Mouse (Mus musculus): Measurements from ENCODE around the gene Heatr3. TPM values are rescaled to one million over a fixed set of nuclear protein-coding genes. Genes with fewer than 3 reads are reported as not detected.
A peak's percentile ranks its signal among the peaks of the same experiment; 100 is the strongest.

Heatr3 gene
- polyA plus RNA-seq, 1 experiment, result 11.8 TPM

DNA sequence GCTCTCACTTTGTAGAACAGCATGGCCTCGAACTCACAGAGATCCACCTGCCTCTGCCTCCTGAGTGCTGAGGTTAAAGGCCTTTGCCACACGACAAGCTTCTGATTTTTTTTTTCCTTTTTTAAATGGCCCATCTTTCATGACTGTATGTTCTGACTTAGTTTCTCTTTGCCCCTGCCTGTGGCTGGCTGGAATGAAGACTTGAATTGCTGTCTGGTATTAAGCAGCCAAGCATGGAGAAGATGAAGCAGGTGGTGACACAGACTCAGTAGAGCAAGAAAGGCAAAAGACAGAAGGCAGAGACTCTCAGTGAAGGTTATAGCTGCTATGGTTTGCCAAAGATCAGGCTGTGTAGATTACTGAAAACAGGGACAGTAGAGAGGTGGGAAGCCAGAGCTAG, 45.5 kb downstream of the Heatr3 start:
- 73% methylated on average over 2 of the region's 2 CpGs for WGBS
- DNase-seq (ENCODE audit: low read depth, low spot score), result no peak

DNA sequence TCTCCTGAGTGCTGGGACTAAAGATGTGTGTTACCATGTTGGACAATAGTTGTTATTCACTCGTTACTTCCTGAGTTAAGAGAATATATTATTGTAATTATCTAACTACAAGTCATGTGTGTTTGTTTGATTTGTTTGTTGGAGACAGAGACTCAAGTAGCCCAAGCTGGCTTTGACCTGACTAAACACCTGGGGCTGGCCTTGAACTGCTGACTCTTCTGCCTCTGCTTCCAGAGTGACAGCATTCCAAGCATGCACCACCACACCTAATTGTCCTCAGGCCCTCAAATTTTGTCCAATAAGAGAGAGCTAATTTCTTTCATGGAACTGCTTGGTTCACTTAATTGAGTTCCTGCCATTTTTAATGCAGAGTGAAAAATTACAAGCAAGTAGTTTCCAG, 47.3 kb downstream of the Heatr3 start:
- 74% methylated on average over 1 of the region's 1 CpGs for WGBS
- DNase-seq (ENCODE audit: low read depth, low spot score), result no peak

- WGBS, result 85% methylated on average over 6 of the region's 6 CpGs
Measured at GRCm38 (mm10) chr8:88185716-88186115, 48.1 kb downstream of the Heatr3 start.

DNA sequence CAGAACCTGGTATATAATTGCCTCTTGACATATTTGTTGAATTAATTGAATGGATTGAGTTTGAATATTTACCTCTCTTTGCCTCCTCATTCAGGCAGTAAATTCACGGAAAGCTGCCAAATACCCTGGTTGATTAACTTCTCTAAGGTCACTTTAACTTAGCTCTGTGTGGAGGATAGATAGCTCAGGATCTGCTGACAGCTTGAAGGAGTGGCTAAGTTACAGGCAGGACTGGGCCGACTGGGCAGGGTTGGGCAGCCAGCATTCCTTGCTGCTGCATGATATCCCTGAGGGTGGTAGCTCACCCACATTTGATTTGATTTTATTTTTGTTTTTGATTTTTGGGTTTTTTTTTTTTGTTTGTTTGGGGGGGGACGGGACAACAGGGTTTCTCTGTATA, 59.7 kb downstream of the Heatr3 start:
- WGBS, result 41% methylated on average over 3 of the region's 3 CpGs
- DNase-seq (ENCODE audit: low read depth, low spot score), result no peak

More at GRCm38 (mm10) chr8:88185716-88186115, 48.1 kb downstream of the Heatr3 start:
- DNase-seq (ENCODE audit: low read depth, low spot score), result no peak

GRCm38 (mm10) chr8:88198551-88198944, 60.9 kb downstream of the Heatr3 start:
- WGBS, result under 1% methylated on average over 10 of the region's 10 CpGs
- no peak for DNase-seq (ENCODE audit: low read depth, low spot score)

DNA sequence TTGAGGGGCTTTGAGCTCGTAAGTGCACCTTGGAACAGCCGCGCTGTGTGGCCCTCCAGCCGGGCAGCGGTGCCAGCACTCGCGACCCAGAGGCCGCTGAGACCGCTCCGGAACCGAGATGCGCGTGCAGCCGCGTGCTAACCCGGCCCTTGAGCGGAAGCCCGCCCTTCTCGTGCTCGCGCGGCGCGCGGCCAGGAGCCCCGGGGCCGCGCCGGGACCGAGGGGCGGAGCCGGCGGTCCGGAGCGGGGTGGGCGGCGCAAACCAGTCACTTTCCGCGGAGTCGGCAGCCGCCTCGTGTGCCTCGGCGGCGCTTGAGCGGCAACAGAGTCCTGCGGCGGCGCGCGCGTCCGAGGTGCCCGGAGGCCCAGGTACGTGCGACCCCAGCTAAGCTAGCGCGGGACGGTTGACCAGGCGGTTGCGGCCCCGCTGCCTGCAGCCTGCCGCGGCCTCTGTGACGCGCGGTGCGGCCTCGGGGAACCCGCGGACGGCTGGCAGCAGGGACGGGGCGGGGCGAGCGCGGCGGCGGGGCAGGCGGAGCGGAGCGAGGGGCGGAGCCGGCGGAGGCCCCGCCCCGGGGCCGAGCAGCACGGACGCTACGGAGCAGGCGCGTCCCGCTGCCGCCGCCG, 61.4 kb downstream of the Heatr3 start, which contains the start of gene Tent4b:
Gene Tent4b, plus strand, starts transcription at position 269 of the 627 bp plus-strand sequence.
- peak; percentile 61 for DNase-seq (ENCODE audit: low read depth, low spot score)
- WGBS, result under 1% methylated on average over 88 of the region's 97 CpGs

DNA sequence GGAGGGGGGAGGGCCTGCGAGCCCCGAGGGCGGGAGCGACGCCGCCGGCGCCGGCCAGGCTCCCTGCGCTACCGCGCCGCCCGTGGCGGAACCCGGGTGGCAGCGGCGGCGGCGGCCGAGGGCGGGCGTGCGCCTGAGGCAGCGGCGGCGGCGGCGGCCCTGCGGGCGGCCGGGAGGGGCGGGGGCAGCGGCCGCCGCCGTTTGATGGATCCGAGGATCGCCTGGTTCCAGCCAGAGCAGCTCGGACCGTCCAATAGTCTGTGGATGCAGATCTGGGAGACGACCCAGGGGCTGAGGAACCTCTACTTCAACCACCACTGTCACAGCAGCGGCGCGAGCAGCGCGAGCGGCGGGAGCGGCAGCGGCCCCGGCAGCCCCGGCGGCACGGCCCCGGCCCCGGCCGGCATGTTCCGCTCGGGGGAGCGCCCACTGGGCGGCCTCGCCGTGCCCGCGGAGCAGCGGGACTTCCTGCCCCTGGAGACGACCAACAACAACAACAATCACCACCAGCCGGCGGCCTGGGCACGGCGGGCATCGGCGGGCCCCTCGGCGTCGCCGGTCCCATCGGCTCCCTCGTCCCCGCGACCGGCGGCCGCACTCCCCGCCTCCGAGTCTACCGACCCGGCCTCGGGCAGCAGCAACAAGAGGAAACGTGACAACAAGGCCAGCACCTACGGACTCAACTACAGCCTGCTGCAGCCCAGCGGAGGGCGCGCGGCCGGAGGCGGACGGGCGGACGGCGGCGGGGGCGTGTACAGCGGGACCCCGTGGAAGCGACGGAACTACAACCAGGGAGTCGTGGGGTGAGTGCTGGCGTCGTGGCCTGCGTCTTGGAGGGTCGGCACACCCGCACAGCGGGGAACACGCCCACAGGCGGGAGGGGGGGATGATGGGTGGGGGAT, 62.3 kb downstream of the Heatr3 start:
- under 1% methylated on average over 112 of the region's 117 CpGs for WGBS
- no peak for DNase-seq (ENCODE audit: low read depth, low spot score)

- 11% methylated on average over 10 of the region's 10 CpGs for WGBS
- no peak for DNase-seq (ENCODE audit: low read depth, low spot score)
Measured at GRCm38 (mm10) chr8:88200724-88201495, 63.3 kb downstream of the Heatr3 start.

DNA sequence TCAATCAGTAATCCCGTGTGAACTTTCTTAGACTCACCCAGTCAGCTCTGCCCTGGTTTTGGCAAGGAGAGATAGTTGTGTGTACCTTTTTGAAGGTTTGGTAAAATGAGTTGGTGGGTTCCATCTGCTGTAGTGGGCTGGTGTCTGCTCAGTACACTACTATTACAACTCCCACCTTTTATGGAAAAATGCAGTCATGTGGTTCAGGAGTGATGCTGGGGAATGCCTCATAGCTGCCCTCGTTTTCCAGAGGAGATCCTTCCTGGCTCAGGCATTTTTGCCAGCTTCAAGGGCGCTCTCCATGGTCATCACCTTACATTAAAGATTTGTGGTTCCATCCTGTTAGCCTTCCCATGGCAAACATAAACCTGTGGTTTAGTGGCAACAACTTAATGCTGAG, 64.0 kb downstream of the Heatr3 start:
- no peak for DNase-seq (ENCODE audit: low read depth, low spot score)
- 46% methylated on average over 3 of the region's 3 CpGs for WGBS

DNA sequence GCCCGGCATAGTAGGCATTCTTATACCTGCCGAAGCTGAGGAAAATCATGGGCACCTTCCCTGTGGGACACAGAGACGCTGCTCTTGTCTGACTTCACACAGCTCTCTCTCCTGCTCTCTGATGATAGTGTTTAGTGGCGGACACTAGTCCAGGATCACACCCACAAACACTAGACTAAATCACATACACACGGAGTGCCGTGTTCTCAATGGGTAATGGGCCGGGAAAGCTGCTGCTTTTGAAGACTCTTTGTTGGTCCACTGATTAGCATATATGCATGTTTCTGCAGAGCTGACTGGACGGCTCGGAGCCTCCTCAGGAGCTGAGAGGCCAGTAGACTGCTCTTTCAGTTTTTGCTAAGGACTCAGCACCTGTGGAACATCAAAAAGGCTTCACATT, 68.4 kb downstream of the Heatr3 start:
- WGBS, result 87% methylated on average over 9 of the region's 9 CpGs
- no peak for DNase-seq (ENCODE audit: low read depth, low spot score)

DNA sequence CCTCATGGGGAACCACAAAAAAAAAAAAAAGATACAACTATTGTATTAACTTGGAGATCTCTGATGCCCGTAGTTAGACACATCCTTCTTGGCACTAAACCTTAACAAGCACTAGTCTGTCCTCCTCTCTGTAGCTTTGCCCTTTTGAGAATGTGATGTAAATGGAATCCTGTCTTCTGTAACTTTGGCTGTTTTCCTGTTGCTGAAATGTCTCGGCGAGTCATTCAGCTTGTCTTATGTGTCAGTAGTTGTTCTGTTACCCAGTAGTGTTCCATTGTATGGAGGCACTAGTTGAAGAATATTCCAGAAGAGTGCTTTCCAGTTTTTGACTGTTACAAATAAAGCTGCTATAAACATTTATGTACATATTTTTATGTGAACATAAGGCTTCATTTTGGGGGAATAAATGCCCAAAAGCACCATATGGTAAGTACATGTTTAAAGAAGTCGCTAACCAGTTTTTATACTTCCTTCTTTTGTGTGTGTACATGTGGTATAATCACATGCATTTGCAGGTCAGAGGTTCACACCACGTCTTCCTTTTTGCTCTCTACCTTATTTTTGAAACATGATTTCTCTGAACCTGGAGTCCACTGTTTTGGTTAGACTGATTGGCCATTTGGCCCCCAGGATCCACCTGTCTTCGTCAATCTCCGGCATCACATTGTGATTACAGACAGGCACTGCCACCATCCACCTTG, 69.6 kb downstream of the Heatr3 start:
- DNase-seq (ENCODE audit: low read depth, low spot score), result no peak
- 72% methylated on average over 7 of the region's 7 CpGs for WGBS

GRCm38 (mm10) chr8:88209930-88210827, 72.5 kb downstream of the Heatr3 start:
- DNase-seq (ENCODE audit: low read depth, low spot score), result peak; percentile 36
- 67% methylated on average over 6 of the region's 6 CpGs for WGBS

- 48% methylated on average over 4 of the region's 4 CpGs for WGBS
- no peak for DNase-seq (ENCODE audit: low read depth, low spot score)
Measured at GRCm38 (mm10) chr8:88221353-88221752, 83.7 kb downstream of the Heatr3 start.

Other genes with a start within 250 kb of the Heatr3 start
- gene Zfp423, start 178.3 kb upstream of the Heatr3 start, polyA plus RNA-seq (2012; rRNA removed), result 2.1 and 2.4 TPM in 2 replicates
- gene Cnep1r1, start 19.1 kb upstream of the Heatr3 start, polyA plus RNA-seq (2012; rRNA removed), result 11.5 and 17.4 TPM in 2 replicates
- gene Tent4b, start 61.4 kb downstream of the Heatr3 start, polyA plus RNA-seq (2012; rRNA removed), result 10.8 and 22.0 TPM in 2 replicates
- 6.7 and 13.4 TPM in 2 replicates for gene Adcy7, start 134.5 kb downstream of the Heatr3 start, polyA plus RNA-seq (2012; rRNA removed)
- 25.2 and 27.9 TPM in 2 replicates for gene Brd7, start 224.3 kb downstream of the Heatr3 start, polyA plus RNA-seq (2012; rRNA removed)

Measured in large intestine, adult 2 months (tissue).